Mouse (Mus musculus): ENCODE data around the gene Cypt2.
"Not testable (repeated sequence)": the region's sequence is repeated elsewhere in the genome, so short reads cannot be mapped to it uniquely, and the experiment has no call there.

Cypt2 gene

DNA sequence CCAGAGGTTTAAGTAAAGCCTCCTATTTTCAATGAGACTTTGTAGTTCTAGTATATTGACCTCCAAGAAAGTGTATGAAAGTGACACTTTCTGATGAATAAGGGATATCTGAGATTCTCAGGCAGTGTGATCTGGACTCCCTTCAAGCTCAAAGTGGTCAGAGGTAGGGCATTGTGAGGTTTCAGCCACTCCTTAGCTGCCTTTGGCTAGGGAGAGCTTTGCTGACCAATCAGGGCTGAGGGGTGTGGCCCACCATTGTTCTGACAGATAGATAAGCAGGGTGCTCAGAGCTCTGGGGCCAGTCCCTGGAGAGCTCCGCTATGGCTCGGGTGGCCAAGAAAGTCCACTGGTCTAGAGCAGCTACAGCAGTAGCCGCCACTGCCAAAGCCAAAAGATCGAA lies at the start of gene Cypt2:
TSS of gene Cypt2 (plus strand) at position 301 of the 400 bp plus-strand sequence.
- not testable (repeated sequence) for DNase-seq (ENCODE audit: low read depth, low spot score)

- no peak for DNase-seq (ENCODE audit: low read depth, low spot score)
Measured at GRCm38 (mm10) chrX:105546234-105546633, 46.7 kb downstream of the Cypt2 start.
